Mouse (Mus musculus) urinary bladder, postnatal 36 days (tissue): ENCODE data around the gene Naa15.
"Not testable (repeated sequence)": the region's sequence is repeated elsewhere in the genome, so short reads cannot be mapped to it uniquely, and the experiment has no call there.

Experiments used
- DNase-seq, 2 experiments: peaks; one replicate each; pipeline ENCODE4 v3.0.0; 2022; ENCODE audit warnings: low spot score in 2 of 2, mixed read lengths in 1 of 2

Naa15 gene

GRCm38 (mm10) chr3:51415098-51416072 lies at the start of gene Naa15:
Naa15 (plus strand) TSS chr3:51415148.
- peak; percentile 88 to 96 for DNase-seq

- no peak for DNase-seq
Measured at GRCm38 (mm10) chr3:51365517-51365882, 49.4 kb upstream of the Naa15 start.

GRCm38 (mm10) chr3:51366926-51367325 lies 48.0 kb upstream of the Naa15 start:
- no peak for DNase-seq

GRCm38 (mm10) chr3:51368011-51368410 lies 46.9 kb upstream of the Naa15 start:
- no peak for DNase-seq

- no peak for DNase-seq
Measured at GRCm38 (mm10) chr3:51371826-51372225, 43.1 kb upstream of the Naa15 start.

GRCm38 (mm10) chr3:51372883-51373282 lies 42.1 kb upstream of the Naa15 start:
- no peak for DNase-seq

- no peak for DNase-seq
Measured at GRCm38 (mm10) chr3:51373544-51373943, 41.4 kb upstream of the Naa15 start.

GRCm38 (mm10) chr3:51375307-51376265 lies 39.4 kb upstream of the Naa15 start:
- peak in 1 of 2 experiments; percentile 26 for DNase-seq

- DNase-seq = no peak
Measured at GRCm38 (mm10) chr3:51377878-51378664, 36.9 kb upstream of the Naa15 start.

- DNase-seq = no peak
Measured at GRCm38 (mm10) chr3:51378665-51378946, 36.3 kb upstream of the Naa15 start.

- no peak for DNase-seq
Measured at GRCm38 (mm10) chr3:51379786-51380659, 34.9 kb upstream of the Naa15 start.

- no peak for DNase-seq
Measured at GRCm38 (mm10) chr3:51380660-51381014, 34.3 kb upstream of the Naa15 start.

- no peak for DNase-seq
Measured at GRCm38 (mm10) chr3:51383409-51383808, 31.5 kb upstream of the Naa15 start.

- no peak for DNase-seq
Measured at GRCm38 (mm10) chr3:51386441-51387133, 28.4 kb upstream of the Naa15 start.

- no peak for DNase-seq
Measured at GRCm38 (mm10) chr3:51387134-51387451, 27.9 kb upstream of the Naa15 start.

- no peak for DNase-seq
Measured at GRCm38 (mm10) chr3:51387868-51388381, 27.0 kb upstream of the Naa15 start.

GRCm38 (mm10) chr3:51388904-51389303 lies 26.0 kb upstream of the Naa15 start:
- no peak for DNase-seq

GRCm38 (mm10) chr3:51391095-51391494 lies 23.9 kb upstream of the Naa15 start:
- no peak for DNase-seq

- no peak for DNase-seq
Measured at GRCm38 (mm10) chr3:51391591-51391990, 23.4 kb upstream of the Naa15 start.

GRCm38 (mm10) chr3:51393018-51393417 lies 21.9 kb upstream of the Naa15 start:
- DNase-seq = not testable (repeated sequence)
